Mouse (Mus musculus) embryonic facial prominence, embryonic 13.5 days (tissue): ENCODE data around the gene Ttc24. TPM values are rescaled to one million over a fixed set of nuclear protein-coding genes. Genes with fewer than 3 reads are reported as not detected.

ENCODE experiments used
- ATAC-seq: fragments of 200-750 bp; cut with Nextera tagmentation; 2 replicates; pipeline ENCODE4 v1.8.0; 2017; ENCODE audit warnings: low read depth; ENCODE audit not compliant: insufficient number of reproducible peaks, insufficient read depth, low FRiP score, low TSS enrichment
- H3K27ac ChIP-seq: fragments of 300-500 bp; sonication (generic); 2 replicates; pipeline ENCODE4 v1.5.1; 2015; ENCODE audit warnings: moderate library complexity, mild to moderate bottlenecking, inconsistent platforms
- H3K27me3 ChIP-seq: fragments of 300-500 bp; sonication (generic); 2 replicates; pipeline ENCODE4 v1.6.1; 2015; ENCODE audit warnings: mild to moderate bottlenecking, inconsistent platforms
- H3K36me3 ChIP-seq: fragments of 300-500 bp; sonication (generic); 2 replicates; pipeline ENCODE4 v1.6.1; 2015; ENCODE audit warnings: mild to moderate bottlenecking, inconsistent platforms
- H3K4me1 ChIP-seq: fragments of 300-500 bp; sonication (generic); 2 replicates; pipeline ENCODE4 v1.6.1; 2015; ENCODE audit warnings: inconsistent platforms
- H3K4me2 ChIP-seq: fragments of 300-500 bp; sonication (generic); 2 replicates; pipeline ENCODE4 v1.6.1; 2015; ENCODE audit warnings: moderate library complexity, mild to moderate bottlenecking, inconsistent platforms
- H3K4me3 ChIP-seq: fragments of 300-500 bp; sonication (generic); 2 replicates; pipeline ENCODE4 v1.5.1; 2015; ENCODE audit warnings: mild to moderate bottlenecking, inconsistent platforms
- H3K9ac ChIP-seq: fragments of 300-500 bp; sonication (generic); 2 replicates; pipeline ENCODE4 v1.6.1; 2015; ENCODE audit warnings: mild to moderate bottlenecking, inconsistent platforms
- H3K9me3 ChIP-seq: fragments of 300-500 bp; sonication (generic); 2 replicates; pipeline ENCODE4 v1.6.1; 2016; ENCODE audit warnings: inconsistent platforms
- WGBS: fragments of 180-500 bp; shearing (Covaris S2); methylation state at CpG from one replicate; pipeline ENCODE4 v1.1.7; 2015; ENCODE audit warnings: mixed read lengths; 5-methylcytosine and 5-hydroxymethylcytosine counted together
- polyA plus RNA-seq: library from polyadenylated mRNA; unstranded; fragments of >200 nt; fragmentation: Nextera tagmentation; extraction: Ambion mirVana; gene quantifications from 2 replicates; pipeline ENCODE4 v1.2.1, GENCODE M21; 2015

The Ttc24 gene
- polyA plus RNA-seq, 1 experiment from 2014 or later, result 0.11 TPM

- Histone ChIP-seq H3K27ac (no peak overlapping the region), H3K9ac (no peak overlapping the region), H3K36me3 (no peaks in the 10 kb centered on the region), H3K9me3 (no peaks in the 10 kb centered on the region), H3K4me1 (no peaks in the 10 kb centered on the region), H3K4me3 (no peak overlapping the region), H3K27me3 (peaks cover 20% of the 10 kb centered on the region), H3K4me2 (no peak overlapping the region)
- WGBS, result 80% methylated on average over 8 of the region's 8 CpGs
- ATAC-seq, result no peak
These were observed 3.3 kb downstream of the Ttc24 start for GRCm38 (mm10) chr3:88074766-88075165.

GRCm38 (mm10) chr3:88074351-88074750, 3.8 kb downstream of the Ttc24 start:
- WGBS, result 70% methylated on average over 2 of the region's 2 CpGs
- ATAC-seq, result no peak

DNA sequence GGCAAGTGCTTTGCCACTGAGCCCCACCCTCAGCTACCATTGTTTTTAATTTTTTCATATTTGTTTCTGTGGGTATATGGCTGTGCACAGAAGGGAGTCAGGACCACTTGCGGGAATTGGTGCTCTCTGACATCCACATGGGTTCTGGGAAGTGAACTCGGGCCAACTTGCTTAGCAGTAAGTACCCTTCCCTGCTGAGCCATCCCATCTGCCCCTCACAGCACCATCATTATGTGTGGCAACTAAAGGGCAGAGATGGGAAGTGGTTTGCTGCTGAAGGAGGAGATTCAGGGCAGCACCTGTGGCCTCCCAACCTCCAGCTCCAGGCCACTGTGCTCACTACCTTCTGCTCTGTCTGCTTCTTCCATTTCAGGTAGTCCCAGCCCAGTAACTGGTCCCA, 4.5 kb downstream of the Ttc24 start:
- no peaks in the 10 kb centered on the region for H3K9me3 ChIP-seq
- H3K36me3 ChIP-seq, result no peaks in the 10 kb centered on the region
- WGBS, result 71% methylated on average over 2 of the region's 2 CpGs
- no peak overlapping the region for H3K4me3 ChIP-seq
- H3K27ac ChIP-seq, result no peak overlapping the region
- H3K9ac ChIP-seq, result no peak overlapping the region
- no peaks in the 10 kb centered on the region for H3K4me1 ChIP-seq
- H3K4me2 ChIP-seq, result no peak overlapping the region
- ATAC-seq, result no peak
- H3K27me3 ChIP-seq, result peaks cover 20% of the 10 kb centered on the region

More at GRCm38 (mm10) chr3:88074351-88074750, 3.8 kb downstream of the Ttc24 start:
- H3K4me3 ChIP-seq, result no peak overlapping the region
- no peak overlapping the region for H3K27ac ChIP-seq
- no peaks in the 10 kb centered on the region for H3K9me3 ChIP-seq
- H3K4me2 ChIP-seq, result no peak overlapping the region
- H3K36me3 ChIP-seq, result no peaks in the 10 kb centered on the region
- no peak overlapping the region for H3K9ac ChIP-seq
- H3K4me1 ChIP-seq, result no peaks in the 10 kb centered on the region
- H3K27me3 ChIP-seq, result peaks cover 20% of the 10 kb centered on the region

DNA sequence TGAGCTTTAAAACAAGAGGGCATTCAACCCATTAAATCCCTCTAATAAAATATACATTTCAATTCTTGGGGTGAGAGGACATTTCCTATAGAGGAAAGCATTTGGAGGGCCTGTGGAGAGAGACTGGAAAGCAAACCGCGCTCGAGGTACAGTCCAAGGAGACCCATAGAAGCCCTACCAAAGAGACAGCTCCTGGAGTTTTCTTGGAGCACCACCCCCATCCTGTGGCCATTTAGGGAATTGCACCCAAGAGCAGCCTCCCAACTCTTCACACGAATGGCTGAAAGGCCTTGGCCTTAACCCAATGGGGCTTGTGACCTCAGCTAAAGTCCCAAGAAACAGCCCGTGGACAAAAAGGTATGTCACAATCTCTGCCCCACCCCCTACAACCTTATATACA, 6.3 kb downstream of the Ttc24 start:
- ATAC-seq, result no peak
- Histone ChIP-seq H3K9ac (no peak overlapping the region), H3K4me2 (no peak overlapping the region), H3K27ac (no peak overlapping the region), H3K4me1 (no peaks in the 10 kb centered on the region), H3K27me3 (peaks cover 20% of the 10 kb centered on the region), H3K4me3 (no peak overlapping the region), H3K36me3 (no peaks in the 10 kb centered on the region), H3K9me3 (no peaks in the 10 kb centered on the region)
- WGBS, result 2% methylated on average over 5 of the region's 5 CpGs

GRCm38 (mm10) chr3:88068386-88068785, 9.7 kb downstream of the Ttc24 start:
- Histone ChIP-seq H3K9ac (no peak overlapping the region), H3K9me3 (no peaks in the 10 kb centered on the region), H3K27ac (no peak overlapping the region), H3K4me3 (no peak overlapping the region), H3K36me3 (no peaks in the 10 kb centered on the region), H3K4me2 (no peak overlapping the region), H3K4me1 (no peaks in the 10 kb centered on the region), H3K27me3 (peaks cover 17% of the 10 kb centered on the region; the same call in 1 of the 2 replicates)
- WGBS, result 6% methylated on average over 2 of the region's 2 CpGs
- no peak for ATAC-seq

DNA sequence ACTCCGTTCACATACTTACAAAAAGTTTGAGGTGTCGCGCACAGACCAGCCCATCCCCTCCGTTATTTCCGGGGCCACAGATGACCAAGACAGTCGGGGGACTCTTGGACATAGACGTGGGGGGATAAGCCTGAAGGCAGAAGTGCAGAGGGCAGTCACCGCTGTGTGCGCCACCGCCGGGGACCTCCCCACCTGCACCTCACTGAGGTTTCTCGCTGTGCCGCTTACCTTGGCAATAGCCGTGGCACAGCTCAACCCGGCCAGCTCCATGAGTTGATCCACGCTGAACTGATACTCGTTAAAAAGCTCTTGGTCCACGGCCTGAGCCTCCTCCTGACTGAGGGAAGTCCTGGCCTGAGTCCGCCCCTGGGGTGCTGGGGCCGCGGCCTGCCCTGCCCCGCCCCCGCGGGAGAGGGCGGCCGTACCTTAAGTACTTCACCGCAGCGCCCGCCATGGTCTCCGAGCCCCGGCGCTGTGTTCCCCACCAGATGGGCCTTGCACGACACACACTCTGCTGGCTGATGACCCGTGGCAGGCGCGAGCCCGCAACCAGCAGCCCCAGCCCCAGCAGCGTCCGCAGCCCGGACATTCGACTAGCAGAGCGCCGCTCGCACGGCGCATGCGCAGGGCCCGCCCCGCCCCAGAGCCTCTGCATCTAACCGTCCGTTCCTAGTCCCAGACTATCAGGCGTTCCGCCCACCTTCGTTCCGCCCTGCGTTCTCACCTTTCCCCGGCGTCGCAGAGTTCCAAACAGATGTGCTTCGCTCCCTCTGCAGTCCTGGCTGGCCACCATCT, 20.0 kb downstream of the Ttc24 start, which contains the start of gene Naxe:
Gene Naxe, minus strand, starts transcription at position 594 of the 795 bp plus-strand sequence.
- peak; percentile 87 for ATAC-seq
- H3K27ac ChIP-seq, result peak within 1 kb of the TSS; percentile 72; the same call in 1 of the 2 replicates
- peak within 1 kb of the TSS; percentile 90 for H3K4me3 ChIP-seq
- H3K4me2 ChIP-seq, result peak within 1 kb of the TSS; percentile 89
- no peaks in the 10 kb centered on the region for H3K27me3 ChIP-seq
- peaks cover 39% of the 10 kb centered on the region for H3K36me3 ChIP-seq
- peaks cover 11% of the 10 kb centered on the region for H3K4me1 ChIP-seq
- H3K9me3 ChIP-seq, result no peaks in the 10 kb centered on the region
- under 1% methylated on average over 60 of the region's 60 CpGs for WGBS
- peak within 1 kb of the TSS; percentile 91 for H3K9ac ChIP-seq

GRCm38 (mm10) chr3:88057030-88057429, 21.1 kb downstream of the Ttc24 start:
- WGBS, result 82% methylated on average over 6 of the region's 6 CpGs
- Histone ChIP-seq H3K4me1 (peaks cover 11% of the 10 kb centered on the region), H3K4me3 (peak overlapping the region; percentile 90), H3K9me3 (no peaks in the 10 kb centered on the region), H3K27me3 (no peaks in the 10 kb centered on the region), H3K36me3 (peaks cover 50% of the 10 kb centered on the region), H3K27ac (no peak overlapping the region), H3K4me2 (peak overlapping the region; percentile 89), H3K9ac (peak overlapping the region; percentile 91)
- ATAC-seq, result no peak

DNA sequence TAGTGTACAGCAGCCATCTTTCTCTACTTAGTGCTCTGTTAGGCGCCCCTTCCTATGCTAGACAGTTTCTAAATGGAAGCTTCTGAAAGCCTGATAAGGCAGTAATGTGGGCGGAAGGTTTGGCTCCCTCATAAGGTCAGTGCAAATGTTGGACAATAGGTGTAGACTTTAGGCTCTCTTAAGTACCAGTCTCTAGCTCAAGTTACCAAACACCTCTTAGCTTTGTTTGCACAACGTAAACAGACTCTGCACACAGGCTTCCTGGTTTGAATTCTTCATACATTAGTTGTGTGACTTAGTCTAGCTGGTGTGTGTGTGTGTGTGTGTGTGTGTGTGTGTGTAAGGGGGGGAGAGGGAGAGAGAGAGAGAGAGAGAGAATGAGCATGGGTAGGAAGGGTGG, 28.6 kb downstream of the Ttc24 start:
- no peak overlapping the region for H3K9ac ChIP-seq
- H3K4me1 ChIP-seq, result no peaks in the 10 kb centered on the region
- WGBS, result 85% methylated on average over 3 of the region's 3 CpGs
- no peak for ATAC-seq
- no peak overlapping the region for H3K4me2 ChIP-seq
- H3K36me3 ChIP-seq, result peaks cover 55% of the 10 kb centered on the region
- no peaks in the 10 kb centered on the region for H3K27me3 ChIP-seq
- H3K4me3 ChIP-seq, result no peak overlapping the region
- no peak overlapping the region for H3K27ac ChIP-seq
- H3K9me3 ChIP-seq, result no peaks in the 10 kb centered on the region

GRCm38 (mm10) chr3:88042661-88043421, 35.3 kb downstream of the Ttc24 start, which contains the start of gene Gpatch4:
Gpatch4 (plus strand) TSS chr3:88043108.
- Histone ChIP-seq H3K4me2 (peak within 1 kb of the TSS; percentile 77), H3K4me1 (peaks cover 5% of the 10 kb centered on the region), H3K4me3 (peak within 1 kb of the TSS; percentile 89), H3K36me3 (0 out of 2 replicates have a peak, but pooled peaks cover 8% of the 10 kb centered on the region), H3K27ac (peak within 1 kb of the TSS; percentile 44), H3K9me3 (no peaks in the 10 kb centered on the region), H3K27me3 (peaks cover 29% of the 10 kb centered on the region), H3K9ac (peak within 1 kb of the TSS; percentile 74)
- 10% methylated on average over 36 of the region's 36 CpGs for WGBS
- ATAC-seq, result peak; percentile 72; the same call in 1 of the 2 replicates

- Histone ChIP-seq H3K4me1 (no peaks in the 10 kb centered on the region), H3K4me2 (no peak overlapping the region), H3K9me3 (no peaks in the 10 kb centered on the region), H3K4me3 (no peak overlapping the region), H3K36me3 (no peaks in the 10 kb centered on the region), H3K27me3 (peaks cover 57% of the 10 kb centered on the region), H3K9ac (no peak overlapping the region), H3K27ac (no peak overlapping the region)
- WGBS, result 72% methylated on average over 1 of the region's 1 CpGs
- no peak for ATAC-seq
These were observed 42.4 kb downstream of the Ttc24 start for GRCm38 (mm10) chr3:88035561-88036293.

DNA sequence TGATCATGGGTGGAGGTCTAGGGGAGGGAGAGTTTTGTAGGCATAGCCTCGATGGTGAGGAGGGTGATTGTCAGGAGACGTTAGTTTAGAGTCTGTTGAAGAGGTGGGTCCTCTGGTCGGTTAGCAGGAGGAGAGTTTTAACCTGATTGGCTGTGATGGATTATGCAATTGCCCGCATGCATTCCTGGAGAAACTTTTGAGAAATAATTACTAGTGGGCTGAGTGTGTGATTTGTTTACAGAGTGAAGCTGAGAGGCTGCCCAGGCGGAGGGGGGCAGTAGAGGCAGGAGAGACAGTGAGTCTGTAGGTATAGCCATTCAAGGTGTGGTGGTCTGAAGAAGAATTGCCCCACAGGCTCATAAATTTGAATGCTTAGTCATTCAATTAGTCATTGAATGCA, 44.6 kb downstream of the Ttc24 start:
- Histone ChIP-seq H3K9me3 (0 out of 2 replicates have a peak, but pooled peaks cover under 1% of the 10 kb centered on the region), H3K9ac (no peak overlapping the region), H3K4me3 (no peak overlapping the region), H3K4me2 (no peak overlapping the region), H3K36me3 (no peaks in the 10 kb centered on the region), H3K27me3 (peaks cover 56% of the 10 kb centered on the region), H3K4me1 (no peaks in the 10 kb centered on the region), H3K27ac (no peak overlapping the region)
- ATAC-seq, result no peak
- WGBS, result 71% methylated on average over 5 of the region's 5 CpGs
